Comparison of ENCODE assay signal across 16 mouse cellular contexts in the genomic region with DNA sequence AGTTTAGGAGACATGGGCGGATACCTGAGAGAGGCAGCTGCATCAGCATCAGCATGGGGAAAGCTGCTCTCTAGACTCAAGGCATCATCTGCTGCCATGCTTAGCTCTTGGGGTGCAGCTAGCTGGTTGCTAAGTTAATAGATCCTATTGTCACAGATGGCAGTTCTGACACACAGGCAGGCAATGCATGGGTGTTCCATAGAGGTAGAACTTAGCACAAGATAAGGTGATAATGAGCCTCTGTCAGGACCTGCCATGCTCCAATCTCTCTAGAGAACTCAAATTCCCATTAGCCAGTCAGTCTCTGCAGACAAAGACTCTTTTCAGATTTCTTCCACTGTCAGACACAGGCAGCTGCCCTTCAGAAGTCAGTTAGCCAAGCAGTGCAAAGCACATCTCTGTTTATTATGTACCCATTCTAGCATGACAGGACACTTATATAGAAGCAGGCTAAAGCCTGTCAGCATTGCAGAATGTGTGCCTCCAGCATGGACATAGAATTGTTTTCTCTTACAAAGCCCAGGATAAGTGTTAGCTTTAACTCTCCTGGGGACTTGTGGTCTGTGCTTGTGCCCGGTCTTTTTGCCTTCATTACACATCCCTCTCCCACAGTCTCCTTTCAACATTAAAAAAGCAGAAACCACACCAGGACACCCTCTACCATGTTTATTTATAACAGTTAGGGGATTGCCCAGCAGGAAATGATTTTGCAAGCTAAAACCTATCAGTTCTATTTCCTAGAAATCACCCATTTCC. TPM values are rescaled to one million over a fixed set of nuclear protein-coding genes. Genes with fewer than 3 reads are reported as not detected.
DNase-seq lines count a peak whose midpoint lies in the region; ATAC-seq and TF ChIP-seq lines count a peak whose summit lies in the region.
"Had no signal": no experiment of that assay in that cellular context is flagged by ENCODE, and none has a peak within 500 bp of the region (broad histone marks: within the 10 kb centered on the region; RNA-seq: fewer than 3 reads in every experiment).

No protein-coding gene starts in this region.

- peak in 1 of 2 experiments; percentile 22 for DNase-seq in layer of hippocampus, adult 2 months (ENCODE audit: low spot score in 2 of 2)
- no peak for DNase-seq in layer of hippocampus, adult 9-10 months (ENCODE audit: low spot score)
- peak; percentile 28 for DNase-seq in Patski (ENCODE audit: low read depth, low spot score)
- DNase-seq in induced T-regulatory cell, adult 2 months (ENCODE audit: low read depth): peak; percentile 71
- no peak for DNase-seq in kidney, adult 9 months
- DNase-seq in urinary bladder, postnatal 25 days (ENCODE audit: low spot score): no peak
- DNase-seq: kidney, adult 8-10 months; liver, embryonic 13.5 days; right cerebral cortex, adult 18-20 months; thymus, postnatal 14 days had no signal

- POLR2A ChIA-PET in Patski (lab: Charles Lee): no interaction called here

- in situ Hi-C loops in Patski (cut with MboI; ENCODE audit: low pct_unique_long_range_greater_than_20kb): no loop called here

- no peaks in the 10 kb centered on the region for H3K4me1 ChIP-seq in midbrain, embryonic 15.5 days
- H3K4me1 ChIP-seq: liver, embryonic 13.5 days had no signal

- no peaks in the 10 kb centered on the region for H3K27me3 ChIP-seq in Patski
- H3K27me3 ChIP-seq in midbrain, embryonic 15.5 days (replicated peaks): no peaks in the 10 kb centered on the region
- H3K27me3 ChIP-seq: liver, embryonic 13.5 days; neural tube, embryonic 13.5 days had no signal

- H3K9ac ChIP-seq in midbrain, embryonic 15.5 days: no peak overlapping the region
- H3K9ac ChIP-seq: liver, embryonic 13.5 days; neural tube, embryonic 13.5 days had no signal

- no peaks in the 10 kb centered on the region for H3K36me3 ChIP-seq in midbrain, embryonic 15.5 days (replicated peaks)
- H3K36me3 ChIP-seq: embryonic facial prominence, embryonic 10.5 days; liver, embryonic 13.5 days; neural tube, embryonic 13.5 days had no signal

- no peak for TF ChIP-seq CTCF in layer of hippocampus, adult 2 months (conservative IDR thresholded peaks at IDR 0.05)
- TF ChIP-seq CTCF in Patski (IDR thresholded peaks at IDR 0.05): no peak

- H3K27ac ChIP-seq in layer of hippocampus, adult 2 months: peak overlapping the region; percentile 52
- 0 out of 2 replicates have a peak overlapping the region, but pooled peaks have one; percentile 11 for H3K27ac ChIP-seq in midbrain, embryonic 15.5 days
- H3K27ac ChIP-seq: embryonic facial prominence, embryonic 10.5 days; liver, embryonic 13.5 days; neural tube, embryonic 13.5 days had no signal

- H3K9me3 ChIP-seq in midbrain, embryonic 15.5 days: no peaks in the 10 kb centered on the region
- H3K9me3 ChIP-seq: embryonic facial prominence, embryonic 10.5 days; liver, embryonic 13.5 days; neural tube, embryonic 13.5 days had no signal

- no peak overlapping the region for H3K4me2 ChIP-seq in midbrain, embryonic 15.5 days
- H3K4me2 ChIP-seq: liver, embryonic 13.5 days; neural tube, embryonic 13.5 days had no signal

- ATAC-seq in Patski: peak; percentile 51
- peak; percentile 54 for ATAC-seq in midbrain, embryonic 15.5 days (replicated peaks)

- WGBS in midbrain, embryonic 15.5 days: 34% methylated on average over 2 of the region's 2 CpGs

- CTCF ChIA-PET in Patski (lab: Charles Lee): no interaction called here

- H3K4me3 ChIP-seq in layer of hippocampus, adult 2 months: no peak overlapping the region
- no peak overlapping the region for H3K4me3 ChIP-seq in midbrain, embryonic 15.5 days
- H3K4me3 ChIP-seq: embryonic facial prominence, embryonic 10.5 days; liver, embryonic 13.5 days; neural tube, embryonic 13.5 days had no signal

RNA-seq across cellular contexts. Expression of a gene that starts 0.5 kb away (rescaled TPM):
- not detected for total RNA-seq in layer of hippocampus, adult 2 months (2021)
- polyA plus RNA-seq in Patski (2021): 0.10 TPM
- polyA plus RNA-seq in midbrain, embryonic 15.5 days (2015; fragmentation: Nextera tagmentation; extraction: Ambion mirVana): 0.13 and 0.26 TPM in 2 replicates
- total RNA-seq: ES-E14 had no signal
- polyA plus RNA-seq: heart, embryonic 14.5 days; neural tube, embryonic 13.5 days had no signal

RNA-seq across cellular contexts. Expression of a gene that starts 22.2 kb away (rescaled TPM):
- 1 to 10 TPM; 1.1 to 1.4 TPM for total RNA-seq in layer of hippocampus, adult 2 months (2021)
- 1.6 TPM for polyA plus RNA-seq in Patski (2021)
- polyA plus RNA-seq in midbrain, embryonic 15.5 days (2015; fragmentation: Nextera tagmentation; extraction: Ambion mirVana): 0.56 and 0.80 TPM in 2 replicates
- polyA plus RNA-seq: forebrain, embryonic 11.5 days had no signal

RNA-seq across cellular contexts. Expression of a gene that starts 49.1 kb away (rescaled TPM):
- total RNA-seq in layer of hippocampus, adult 2 months (2021): 1 to 10 TPM in 1 of 2 experiments, not detected in 1; 1.5 TPM
- polyA plus RNA-seq in Patski (2021): 0.59 TPM
- 0.08 TPM in 1 of 2 replicates, not detected in the other for polyA plus RNA-seq in midbrain, embryonic 15.5 days (2015; fragmentation: Nextera tagmentation; extraction: Ambion mirVana)
- polyA plus RNA-seq: heart, embryonic 14.5 days; neural tube, embryonic 13.5 days had no signal

Comparison
In these comparisons a context has a peak if more than half of its experiments do, and no peak if none do; other contexts are left out.
1. DNase-seq: peak in Patski (single experiment) and induced T-regulatory cell, adult 2 months (single experiment); none in layer of hippocampus, adult 9-10 months (single experiment), kidney, adult 9 months (single experiment) and urinary bladder, postnatal 25 days (single experiment).